Mouse (Mus musculus) thymus, postnatal 25 days (tissue): ENCODE data around the gene Lrrc2.

Source experiments
- DNase-seq: peaks from one replicate; pipeline ENCODE4 v3.0.0; 2022

Lrrc2 gene

GRCm38 (mm10) chr9:110948813-110949310, 2.5 kb upstream of the Lrrc2 start:
- no peak for DNase-seq

- no peak for DNase-seq
Observed at GRCm38 (mm10) chr9:110950109-110950508, 1.2 kb upstream of the Lrrc2 start.

GRCm38 (mm10) chr9:110951866-110952265, 521 bp downstream of the Lrrc2 start:
- no peak for DNase-seq

GRCm38 (mm10) chr9:110952398-110952797, 1.1 kb downstream of the Lrrc2 start:
- DNase-seq = no peak

- DNase-seq = no peak
Observed at GRCm38 (mm10) chr9:110952931-110953549, 1.7 kb downstream of the Lrrc2 start.

- peak; percentile 81 for DNase-seq
Observed at GRCm38 (mm10) chr9:110953550-110954461, 2.5 kb downstream of the Lrrc2 start.

GRCm38 (mm10) chr9:110954681-110955445, 3.5 kb downstream of the Lrrc2 start:
- DNase-seq = no peak

GRCm38 (mm10) chr9:110955962-110956361, 4.6 kb downstream of the Lrrc2 start:
- DNase-seq = no peak

- DNase-seq = no peak
Observed at GRCm38 (mm10) chr9:110959669-110960068, 8.3 kb downstream of the Lrrc2 start.

- no peak for DNase-seq
Observed at GRCm38 (mm10) chr9:110960230-110961149, 9.1 kb downstream of the Lrrc2 start.

GRCm38 (mm10) chr9:110961386-110961785, 10.0 kb downstream of the Lrrc2 start:
- DNase-seq = no peak

GRCm38 (mm10) chr9:110963566-110964115, 12.3 kb downstream of the Lrrc2 start:
- DNase-seq = no peak

- DNase-seq = no peak
Observed at GRCm38 (mm10) chr9:110965062-110965909, 13.9 kb downstream of the Lrrc2 start.

GRCm38 (mm10) chr9:110965910-110966231, 14.5 kb downstream of the Lrrc2 start:
- DNase-seq = no peak

- DNase-seq = no peak
Observed at GRCm38 (mm10) chr9:110979411-110979810, 28.1 kb downstream of the Lrrc2 start.

GRCm38 (mm10) chr9:110982351-110982750, 31.0 kb downstream of the Lrrc2 start:
- no peak for DNase-seq

- no peak for DNase-seq
Observed at GRCm38 (mm10) chr9:110984096-110984495, 32.8 kb downstream of the Lrrc2 start.

- DNase-seq = no peak
Observed at GRCm38 (mm10) chr9:110985541-110985940, 34.2 kb downstream of the Lrrc2 start.

- DNase-seq = no peak
Observed at GRCm38 (mm10) chr9:110985951-110986350, 34.6 kb downstream of the Lrrc2 start.

GRCm38 (mm10) chr9:110987331-110987730, 36.0 kb downstream of the Lrrc2 start:
- DNase-seq = no peak

- DNase-seq = no peak
Observed at GRCm38 (mm10) chr9:110988078-110988477, 36.7 kb downstream of the Lrrc2 start.
